Mouse (Mus musculus): ENCODE results near the gene Ifitm1. TPM values are rescaled to one million over a fixed set of nuclear protein-coding genes. Genes with fewer than 3 reads are reported as not detected.

The Ifitm1 gene
- 31.1 TPM for polyA plus RNA-seq (2014; fragmentation: Illumina TruSeq; extraction: RNeasy Lipid Tissue Mini Kit (QIAGEN cat#74804); ENCODE audit: low read depth, low replicate concordance)

GRCm38 (mm10) chr7:140966921-140967320, at the start of gene Ifitm1:
Gene Ifitm1, plus strand, starts transcription at chr7:140967221.

DNA sequence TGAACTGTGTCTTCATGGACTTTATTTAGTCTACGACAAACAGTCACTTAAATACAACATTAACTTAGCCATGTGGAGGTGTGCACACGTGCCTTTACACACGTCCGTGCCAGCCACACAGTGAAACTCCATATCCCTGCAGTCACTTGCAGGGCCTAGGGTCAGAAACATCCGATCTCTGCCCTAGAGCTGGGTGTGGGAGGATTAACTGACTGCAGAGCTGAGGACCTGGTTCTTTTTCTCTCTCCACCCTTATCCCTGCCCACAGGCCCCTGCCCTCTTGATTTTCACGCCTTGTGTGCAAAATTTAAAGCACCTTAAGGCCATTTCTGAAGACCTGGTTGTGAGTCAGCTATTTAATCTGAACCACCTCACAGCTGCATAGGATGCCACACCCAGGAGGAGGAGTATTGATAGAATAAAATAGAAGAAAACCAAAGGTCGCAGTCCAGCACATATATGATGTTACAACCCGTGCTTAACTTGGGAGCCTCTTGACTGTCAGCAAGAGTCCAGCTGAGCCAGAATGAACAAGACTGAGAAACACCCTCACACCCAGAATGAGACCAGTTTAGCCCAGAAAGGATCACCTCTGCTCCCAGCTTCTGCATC, 46.5 kb upstream of the Ifitm1 start, which contains the start of gene Nlrp6:
Gene Nlrp6, plus strand, starts transcription at position 485 of the 612 bp plus-strand sequence.

DNA sequence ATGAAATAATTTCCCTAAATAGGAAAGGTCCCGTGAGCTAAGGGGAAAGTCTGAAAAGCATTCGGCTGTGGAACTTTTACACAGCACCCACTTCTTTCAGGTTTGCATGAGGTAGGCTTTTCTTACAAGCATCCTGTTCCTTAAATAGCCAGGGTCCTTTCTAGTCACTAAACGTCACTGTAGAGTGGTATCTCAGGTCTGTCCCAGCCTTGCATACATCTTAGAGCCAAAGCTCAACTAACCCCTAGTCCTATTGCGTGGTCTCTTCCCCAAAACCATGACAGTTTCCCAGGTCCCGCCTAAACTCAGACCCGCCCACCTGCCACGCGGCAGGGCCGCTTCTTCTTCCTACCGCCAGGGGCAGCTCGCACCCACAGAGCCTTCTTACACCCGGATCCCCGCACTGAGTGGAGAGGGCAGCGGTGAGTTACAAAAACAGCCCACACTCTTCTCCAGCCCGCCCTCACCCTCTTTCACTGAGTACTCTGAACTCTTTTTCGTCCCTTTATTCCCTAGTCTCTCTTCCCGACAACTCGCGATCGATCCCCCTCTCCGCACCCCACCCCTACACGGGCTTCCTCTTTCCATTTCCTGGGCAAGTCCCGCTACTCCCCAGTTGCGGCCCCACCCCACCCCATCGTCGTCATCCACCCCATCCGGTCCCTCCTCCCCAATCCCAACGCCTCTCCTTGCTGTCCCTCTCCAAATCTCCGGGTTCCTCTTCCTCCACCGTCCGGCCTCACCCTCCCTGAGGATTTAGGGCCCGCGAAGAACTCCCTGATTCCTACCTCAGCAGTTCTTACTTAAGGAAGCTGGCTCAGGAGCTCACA, 25.6 kb upstream of the Ifitm1 start, which contains the start of gene Pgghg:
Gene Pgghg, plus strand, starts transcription at position 170 of the 830 bp plus-strand sequence.

DNA sequence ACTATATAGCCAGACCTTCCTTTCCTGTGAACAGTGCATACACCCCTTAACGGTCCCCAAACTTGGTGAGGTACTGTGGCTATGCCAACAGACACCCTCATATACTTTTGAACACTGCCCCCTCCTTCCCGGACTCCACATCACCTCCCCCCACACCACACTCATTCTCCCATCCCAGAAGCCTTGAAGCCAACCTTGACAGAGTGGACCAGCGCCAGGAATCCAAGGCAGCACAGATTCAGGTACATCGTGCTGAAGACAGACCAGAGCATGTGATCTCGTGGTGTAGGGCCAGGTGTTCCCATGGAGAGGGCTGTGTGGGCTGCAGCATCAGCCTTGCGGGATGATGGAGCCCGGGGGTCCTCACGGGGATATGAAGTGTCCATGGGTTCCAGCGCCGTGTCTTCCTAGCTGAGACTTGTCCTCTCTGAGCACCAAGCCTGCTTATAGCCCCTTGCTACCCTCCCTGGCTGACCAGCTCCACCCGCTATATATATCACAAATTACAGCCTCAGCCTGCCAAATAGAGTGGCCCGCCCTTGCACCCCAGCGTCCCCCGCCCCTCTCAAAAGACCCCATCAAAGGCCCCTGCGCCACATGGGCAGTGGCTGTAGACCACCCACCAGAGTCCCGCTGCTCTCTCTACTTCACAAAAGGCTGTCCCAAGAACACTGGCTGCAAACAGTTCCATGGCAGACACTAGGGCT, 17.0 kb upstream of the Ifitm1 start, which contains the start of gene Ifitm5:
Gene Ifitm5, minus strand, starts transcription at position 468 of the 707 bp plus-strand sequence.

GRCm38 (mm10) chr7:140955758-140956555, 11.1 kb upstream of the Ifitm1 start, which contains the start of the genes Gm45717 and Ifitm2:
Gene Gm45717, minus strand, starts transcription at chr7:140955937.
Gene Ifitm2, minus strand, starts transcription at chr7:140955987.

DNA sequence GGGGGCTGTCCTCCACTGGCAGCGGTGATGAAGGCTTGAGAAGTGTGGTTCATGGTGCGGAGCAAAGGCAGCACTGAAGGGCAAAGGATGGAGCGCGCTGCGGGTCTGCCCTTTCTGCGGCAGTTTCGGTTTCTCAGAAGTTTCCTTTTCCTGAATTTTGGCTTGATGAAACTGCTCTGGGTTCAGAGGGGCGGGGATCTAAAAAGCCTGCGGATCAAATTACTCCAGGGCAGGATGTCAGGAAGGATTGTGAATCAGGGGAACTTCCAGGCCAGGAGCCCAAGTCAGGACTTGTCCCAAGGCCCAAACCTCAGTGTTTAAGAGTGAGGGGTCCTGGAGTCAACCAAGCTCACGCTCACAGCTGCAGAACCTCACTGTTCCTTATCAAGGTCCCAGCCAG, 43.6 kb downstream of the Ifitm1 start, which contains the start of gene Ifitm3:
Gene Ifitm3, minus strand, starts transcription at position 178 of the 400 bp plus-strand sequence.

DNA sequence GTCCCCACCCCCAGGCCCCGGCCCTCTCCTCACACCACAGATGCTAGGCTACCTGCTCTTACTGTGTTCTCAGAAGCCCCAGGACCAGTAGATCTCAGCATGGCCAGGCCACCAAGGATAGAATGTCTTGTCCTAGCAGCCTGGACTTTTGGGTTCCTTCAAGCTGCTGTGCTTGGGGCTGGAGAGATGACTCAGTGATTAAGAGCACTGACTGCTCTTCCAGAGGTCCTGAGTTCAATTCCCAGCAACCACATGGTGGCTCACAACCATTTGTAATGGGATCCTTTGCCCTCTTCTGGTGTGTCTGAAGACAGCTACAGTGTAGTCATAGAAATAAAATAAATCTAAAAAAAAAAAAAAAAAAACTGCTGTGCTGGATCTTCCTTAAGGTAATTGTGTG, 50.8 kb downstream of the Ifitm1 start, which contains the start of gene Ifitm6:
Gene Ifitm6, minus strand, starts transcription at position 101 of the 400 bp plus-strand sequence.

Other genes with a start within 250 kb of the Ifitm1 start
- 1,170 TPM for gene Cyp2e1, start 203.5 kb upstream of the Ifitm1 start, polyA plus RNA-seq (2014; fragmentation: Illumina TruSeq; extraction: RNeasy Lipid Tissue Mini Kit (QIAGEN cat#74804); ENCODE audit: low read depth, low replicate concordance)
- 8.2 TPM for gene Syce1, start 179.4 kb upstream of the Ifitm1 start, polyA plus RNA-seq (2014; fragmentation: Illumina TruSeq; extraction: RNeasy Lipid Tissue Mini Kit (QIAGEN cat#74804); ENCODE audit: low read depth, low replicate concordance)
- gene Zfp941, start 145.0 kb upstream of the Ifitm1 start, polyA plus RNA-seq (2014; fragmentation: Illumina TruSeq; extraction: RNeasy Lipid Tissue Mini Kit (QIAGEN cat#74804); ENCODE audit: low read depth, low replicate concordance), result 0.36 TPM
- 1.8 TPM for gene Urah, start 132.2 kb upstream of the Ifitm1 start, polyA plus RNA-seq (2014; fragmentation: Illumina TruSeq; extraction: RNeasy Lipid Tissue Mini Kit (QIAGEN cat#74804); ENCODE audit: low read depth, low replicate concordance)
- gene Scgb1c1, start 121.7 kb upstream of the Ifitm1 start, polyA plus RNA-seq (2014; fragmentation: Illumina TruSeq; extraction: RNeasy Lipid Tissue Mini Kit (QIAGEN cat#74804); ENCODE audit: low read depth, low replicate concordance), result not detected
- gene Odf3, start 119.4 kb upstream of the Ifitm1 start, polyA plus RNA-seq (2014; fragmentation: Illumina TruSeq; extraction: RNeasy Lipid Tissue Mini Kit (QIAGEN cat#74804); ENCODE audit: low read depth, low replicate concordance), result 3.4 TPM
- not detected for gene Gm45785, start 110.9 kb upstream of the Ifitm1 start, polyA plus RNA-seq (2014; fragmentation: Illumina TruSeq; extraction: RNeasy Lipid Tissue Mini Kit (QIAGEN cat#74804); ENCODE audit: low read depth, low replicate concordance)
- gene Ric8a, start 110.3 kb upstream of the Ifitm1 start, polyA plus RNA-seq (2014; fragmentation: Illumina TruSeq; extraction: RNeasy Lipid Tissue Mini Kit (QIAGEN cat#74804); ENCODE audit: low read depth, low replicate concordance), result 52.4 TPM
- gene Bet1l, start 109.6 kb upstream of the Ifitm1 start, polyA plus RNA-seq (2014; fragmentation: Illumina TruSeq; extraction: RNeasy Lipid Tissue Mini Kit (QIAGEN cat#74804); ENCODE audit: low read depth, low replicate concordance), result 29.9 TPM
- gene Psmd13, start 85.3 kb upstream of the Ifitm1 start, polyA plus RNA-seq (2014; fragmentation: Illumina TruSeq; extraction: RNeasy Lipid Tissue Mini Kit (QIAGEN cat#74804); ENCODE audit: low read depth, low replicate concordance), result 79.4 TPM
- gene Sirt3, start 84.9 kb upstream of the Ifitm1 start, polyA plus RNA-seq (2014; fragmentation: Illumina TruSeq; extraction: RNeasy Lipid Tissue Mini Kit (QIAGEN cat#74804); ENCODE audit: low read depth, low replicate concordance), result 24.1 TPM
- gene Cox8b, start 66.8 kb upstream of the Ifitm1 start, polyA plus RNA-seq (2014; fragmentation: Illumina TruSeq; extraction: RNeasy Lipid Tissue Mini Kit (QIAGEN cat#74804); ENCODE audit: low read depth, low replicate concordance), result 19.5 TPM
- gene Nlrp6, start 46.3 kb upstream of the Ifitm1 start, polyA plus RNA-seq (2014; fragmentation: Illumina TruSeq; extraction: RNeasy Lipid Tissue Mini Kit (QIAGEN cat#74804); ENCODE audit: low read depth, low replicate concordance), result 2.0 TPM
- gene Pgghg, start 25.8 kb upstream of the Ifitm1 start, polyA plus RNA-seq (2014; fragmentation: Illumina TruSeq; extraction: RNeasy Lipid Tissue Mini Kit (QIAGEN cat#74804); ENCODE audit: low read depth, low replicate concordance), result 14.7 TPM
- 1.2 TPM for gene Ifitm5, start 16.9 kb upstream of the Ifitm1 start, polyA plus RNA-seq (2014; fragmentation: Illumina TruSeq; extraction: RNeasy Lipid Tissue Mini Kit (QIAGEN cat#74804); ENCODE audit: low read depth, low replicate concordance)
- not detected for gene Gm45717, start 11.3 kb upstream of the Ifitm1 start, polyA plus RNA-seq (2014; fragmentation: Illumina TruSeq; extraction: RNeasy Lipid Tissue Mini Kit (QIAGEN cat#74804); ENCODE audit: low read depth, low replicate concordance)
- 414 TPM for gene Ifitm2, start 11.2 kb upstream of the Ifitm1 start, polyA plus RNA-seq (2014; fragmentation: Illumina TruSeq; extraction: RNeasy Lipid Tissue Mini Kit (QIAGEN cat#74804); ENCODE audit: low read depth, low replicate concordance)
- 370 TPM for gene Ifitm3, start 43.5 kb downstream of the Ifitm1 start, polyA plus RNA-seq (2014; fragmentation: Illumina TruSeq; extraction: RNeasy Lipid Tissue Mini Kit (QIAGEN cat#74804); ENCODE audit: low read depth, low replicate concordance)
- 14.7 TPM for gene Ifitm6, start 50.7 kb downstream of the Ifitm1 start, polyA plus RNA-seq (2014; fragmentation: Illumina TruSeq; extraction: RNeasy Lipid Tissue Mini Kit (QIAGEN cat#74804); ENCODE audit: low read depth, low replicate concordance)
- not detected for gene Gm17387, start 61.9 kb downstream of the Ifitm1 start, polyA plus RNA-seq (2014; fragmentation: Illumina TruSeq; extraction: RNeasy Lipid Tissue Mini Kit (QIAGEN cat#74804); ENCODE audit: low read depth, low replicate concordance)
- gene B4galnt4, start 93.9 kb downstream of the Ifitm1 start, polyA plus RNA-seq (2014; fragmentation: Illumina TruSeq; extraction: RNeasy Lipid Tissue Mini Kit (QIAGEN cat#74804); ENCODE audit: low read depth, low replicate concordance), result 5.2 TPM
- gene Pkp3, start 111.0 kb downstream of the Ifitm1 start, polyA plus RNA-seq (2014; fragmentation: Illumina TruSeq; extraction: RNeasy Lipid Tissue Mini Kit (QIAGEN cat#74804); ENCODE audit: low read depth, low replicate concordance), result 16.8 TPM
- 17.6 TPM for gene Sigirr, start 133.4 kb downstream of the Ifitm1 start, polyA plus RNA-seq (2014; fragmentation: Illumina TruSeq; extraction: RNeasy Lipid Tissue Mini Kit (QIAGEN cat#74804); ENCODE audit: low read depth, low replicate concordance)
- 4.5 TPM for gene Ano9, start 150.6 kb downstream of the Ifitm1 start, polyA plus RNA-seq (2014; fragmentation: Illumina TruSeq; extraction: RNeasy Lipid Tissue Mini Kit (QIAGEN cat#74804); ENCODE audit: low read depth, low replicate concordance)
- 39.9 TPM for gene Ptdss2, start 155.2 kb downstream of the Ifitm1 start, polyA plus RNA-seq (2014; fragmentation: Illumina TruSeq; extraction: RNeasy Lipid Tissue Mini Kit (QIAGEN cat#74804); ENCODE audit: low read depth, low replicate concordance)
- 180 TPM for gene Rnh1, start 205.6 kb downstream of the Ifitm1 start, polyA plus RNA-seq (2014; fragmentation: Illumina TruSeq; extraction: RNeasy Lipid Tissue Mini Kit (QIAGEN cat#74804); ENCODE audit: low read depth, low replicate concordance)
- 49.0 TPM for gene Hras, start 226.8 kb downstream of the Ifitm1 start, polyA plus RNA-seq (2014; fragmentation: Illumina TruSeq; extraction: RNeasy Lipid Tissue Mini Kit (QIAGEN cat#74804); ENCODE audit: low read depth, low replicate concordance)
- gene Lrrc56, start 226.9 kb downstream of the Ifitm1 start, polyA plus RNA-seq (2014; fragmentation: Illumina TruSeq; extraction: RNeasy Lipid Tissue Mini Kit (QIAGEN cat#74804); ENCODE audit: low read depth, low replicate concordance), result 12.2 TPM
- 11.3 TPM for gene Lmntd2, start 246.9 kb downstream of the Ifitm1 start, polyA plus RNA-seq (2014; fragmentation: Illumina TruSeq; extraction: RNeasy Lipid Tissue Mini Kit (QIAGEN cat#74804); ENCODE audit: low read depth, low replicate concordance)
- gene Rassf7, start 248.6 kb downstream of the Ifitm1 start, polyA plus RNA-seq (2014; fragmentation: Illumina TruSeq; extraction: RNeasy Lipid Tissue Mini Kit (QIAGEN cat#74804); ENCODE audit: low read depth, low replicate concordance), result 40.8 TPM